In genomic region chrX:7190816-7191215, GRCm38 (mm10) we compare ENCODE assay signal across 12 mouse cellular contexts.
"Had no signal": no experiment of that assay in that cellular context is flagged by ENCODE, and none has a peak within 500 bp of the region (broad histone marks: within the 10 kb centered on the region; RNA-seq: fewer than 3 reads in every experiment).

No protein-coding gene starts in this region.

- DNase-seq: lung, adult 18-20 months; lung, embryonic 14.5 days; lung, postnatal 10 days; lung, postnatal 4 days; midbrain, embryonic 14.5 days; right cerebral cortex, adult 18-20 months; right cerebral cortex, postnatal 25 days; right cerebral cortex, postnatal 4 days; spleen, adult 18-20 months; thymus, adult 18-20 months; thymus, postnatal 14 days; thymus, postnatal 36 days had no signal
